Mouse (Mus musculus): Measurements from ENCODE around the gene Zfp804a. TPM values are rescaled to one million over a fixed set of nuclear protein-coding genes. Genes with fewer than 3 reads are reported as not detected.

Zfp804a gene
- polyA plus RNA-seq (2014; fragmentation: Illumina TruSeq; extraction: RNeasy Lipid Tissue Mini Kit (QIAGEN cat#74804); ENCODE audit: low read depth, low replicate concordance): not detected

DNA sequence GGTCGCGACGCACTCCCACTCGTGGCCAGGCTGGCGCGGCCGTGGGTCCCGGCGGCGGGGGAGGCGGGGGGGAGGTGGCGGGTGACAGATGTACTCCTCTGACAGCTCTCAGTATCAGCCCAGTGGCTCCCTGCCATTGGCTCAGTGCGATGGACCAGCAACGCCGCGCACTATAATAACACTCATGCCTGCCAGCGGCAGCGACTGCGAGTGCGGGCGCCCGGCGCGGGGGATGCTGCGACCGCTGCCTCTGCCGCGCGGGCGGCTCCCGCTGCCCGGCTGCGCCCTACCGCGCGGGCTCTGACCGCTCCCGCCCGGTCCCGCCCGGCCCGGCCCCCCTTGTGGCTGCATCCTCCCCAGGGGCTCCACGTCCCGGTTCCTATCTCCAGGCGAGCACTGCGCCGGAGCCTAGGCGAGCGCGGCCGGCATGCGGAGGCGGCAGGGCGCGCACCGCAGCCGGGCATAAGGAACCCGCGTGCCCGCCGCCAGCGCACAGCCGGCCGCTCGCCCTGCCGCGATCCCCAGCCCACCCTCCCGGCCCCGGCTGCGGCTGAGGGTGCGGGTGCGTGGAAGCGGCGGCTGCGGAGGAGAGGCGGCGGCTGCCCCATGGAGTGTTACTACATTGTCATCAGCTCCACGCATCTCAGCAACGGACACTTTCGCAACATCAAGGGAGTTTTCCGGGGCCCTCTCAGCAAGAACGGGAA is at the start of gene Zfp804a:
TSS of gene Zfp804a (plus strand) at position 38 of the 707 bp plus-strand sequence.

Measured in liver, adult 10 weeks (tissue).